Mouse (Mus musculus): ENCODE measurements at regions not wholly inside any gene's neighbourhood (a gene's known extent, or its start where the extent isn't known, plus 50 kb on each side); places are given as distances from the start of the nearest gene placed in this dataset.
A peak's percentile ranks its signal among the peaks of the same experiment; 100 is the strongest.

DNA sequence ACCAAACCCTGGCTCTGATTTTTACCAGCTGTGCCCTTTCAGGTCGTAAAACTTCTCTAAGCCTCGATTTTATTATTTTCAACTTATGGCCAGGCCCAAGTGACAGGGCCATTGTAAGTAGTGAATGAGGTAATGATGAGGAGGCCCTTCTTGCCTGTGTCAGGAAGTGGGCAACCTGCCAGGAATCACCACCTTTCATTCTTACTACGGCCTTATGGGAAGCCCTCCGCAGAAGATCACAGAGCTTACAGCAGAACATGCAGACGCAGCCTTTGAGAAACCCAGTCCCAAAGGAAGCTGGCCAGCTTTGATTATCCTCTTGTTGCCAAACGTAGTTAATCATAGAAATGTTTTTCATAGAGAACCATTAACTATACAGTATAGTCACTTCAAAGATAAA lies 124.9 kb upstream of the Mpp6 start:
- TF ChIP-seq EP300 (IDR thresholded peaks at IDR 0.05) (0 out of 2 replicates have a peak, but pooled peaks have one; percentile 31), CTCF (IDR thresholded peaks at IDR 0.05) (no peak)
